Mouse (Mus musculus) ES-E14 (cell line): Measurements from ENCODE around the gene Gm13090. TPM values are rescaled to one million over a fixed set of nuclear protein-coding genes. Genes with fewer than 3 reads are reported as not detected.

Experiments used
- DNase-seq: peaks from one replicate; pipeline ENCODE4 v3.0.0-alpha.2; 2013; ENCODE audit warnings: low read depth, low spot score
- H3K27ac ChIP-seq: 2 replicates; pipeline ENCODE4 v1.5.1; 2012; ENCODE audit warnings: low read depth, mild to moderate bottlenecking, low read length, moderate library complexity, mixed read lengths; ENCODE audit not compliant: poor library complexity, insufficient read depth, severe bottlenecking
- H3K36me3 ChIP-seq: 2 replicates; pipeline ENCODE4 v1.6.1; 2012; ENCODE audit warnings: mild to moderate bottlenecking, low read length, moderate library complexity, mixed read lengths; ENCODE audit not compliant: control insufficient read depth, poor library complexity, insufficient read depth, severe bottlenecking
- H3K4me1 ChIP-seq, 2 experiments: fragments of 150-350 bp in 1 of 2; sonication (generic) in 1 of 2; 2 replicates each; pipeline ENCODE4 v1.6.1; 2012; ENCODE audit warnings: low read length in 2 of 2, mild to moderate bottlenecking in 1 of 2, mixed read lengths in 1 of 2; ENCODE audit not compliant: control insufficient read depth in 2 of 2, insufficient read depth in 2 of 2, poor library complexity in 1 of 2
- H3K4me3 ChIP-seq, 2 experiments: fragments of 150-350 bp in 1 of 2; sonication (generic) in 1 of 2; 2 replicates each; pipeline ENCODE4 v1.5.1; 2012; ENCODE audit warnings: low read length in 2 of 2, low read depth in 1 of 2, mild to moderate bottlenecking in 1 of 2, mixed read lengths in 1 of 2; ENCODE audit not compliant: insufficient read depth in 1 of 2, poor library complexity in 1 of 2, severe bottlenecking in 1 of 2
- H3K9ac ChIP-seq: 2 replicates; pipeline ENCODE4 v1.6.1; 2012; ENCODE audit warnings: low read depth, mild to moderate bottlenecking, low read length, mixed read lengths; ENCODE audit not compliant: poor library complexity, insufficient read depth, severe bottlenecking
- H3K9me3 ChIP-seq: fragments of 150-350 bp; sonication (generic); 2 replicates; pipeline ENCODE4 v1.6.1; 2012; ENCODE audit warnings: low read depth, mild to moderate bottlenecking, low read length; ENCODE audit not compliant: control insufficient read depth, insufficient read depth
- CHD2 ChIP-seq: IDR thresholded peaks from 2 replicates; pipeline ENCODE4 v1.6.1; 2014; ENCODE audit warnings: mild to moderate bottlenecking, low read depth, low read length, inconsistent platforms
- HCFC1 ChIP-seq: IDR thresholded peaks from 2 replicates; pipeline ENCODE4 v1.6.1; 2012; ENCODE audit warnings: low read length, inconsistent platforms, borderline replicate concordance; ENCODE audit not compliant: insufficient read depth
- MAFK ChIP-seq: IDR thresholded peaks from 2 replicates; pipeline ENCODE4 v1.6.1; 2014; ENCODE audit warnings: mild to moderate bottlenecking, low read depth, low read length, inconsistent platforms; ENCODE audit not compliant: insufficient read depth
- ZC3H11A ChIP-seq: IDR thresholded peaks from 2 replicates; pipeline ENCODE4 v1.6.1; 2012; ENCODE audit warnings: low read depth, mild to moderate bottlenecking, inconsistent platforms, low read length, borderline replicate concordance
- ZNF384 ChIP-seq: IDR thresholded peaks from 2 replicates; pipeline ENCODE4 v1.6.1; 2012; ENCODE audit warnings: low read depth, low read length, inconsistent platforms
- in situ Hi-C, 2 experiments: fragments of 600-800 bp; cut with MboI; formaldehyde crosslinking; loops; one replicate each; pipeline ENCODE4 v1.15.1; 2025; ENCODE audit warnings: low sequenced_read_pairs in 2 of 2, inconsistent platforms in 1 of 2; ENCODE audit not compliant: unreplicated experiment in 2 of 2
- total RNA-seq: library from RNA; depleted of rRNA; stranded (reverse); fragments of 300-350 nt; gene quantifications from 2 replicates; pipeline ENCODE4 v1.2.3, GENCODE M21; 2012

Gm13090 gene
- total RNA-seq, 1 experiment = not detected

DNA sequence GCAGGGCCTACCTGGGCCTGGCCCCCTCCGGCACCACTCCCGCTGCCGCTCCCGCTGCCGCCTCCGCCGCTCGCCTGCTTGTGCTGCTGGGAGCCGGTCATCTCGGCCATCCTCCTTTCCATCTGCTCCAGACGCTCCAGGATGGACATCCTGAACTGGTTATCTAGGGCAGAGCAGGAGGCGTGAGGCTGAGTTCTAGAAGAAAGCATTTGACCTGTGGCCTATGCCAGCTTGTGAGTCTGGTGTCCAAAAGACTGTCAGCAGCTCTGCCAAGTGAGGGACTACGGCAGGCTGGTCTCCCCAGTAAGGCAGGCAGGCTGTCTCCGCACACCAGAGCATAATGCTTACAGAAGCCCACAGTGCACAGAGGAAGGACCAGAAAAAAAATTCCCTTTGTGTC lies 551 bp upstream of the Gm13090 start:
- no peak overlapping the region for H3K27ac ChIP-seq
- no peak overlapping the region for H3K9ac ChIP-seq
- no peak overlapping the region for H3K4me3 ChIP-seq
- TF ChIP-seq ZC3H11A = no peak
- no peak for TF ChIP-seq ZNF384
- TF ChIP-seq HCFC1 = no peak
- no peak for TF ChIP-seq CHD2
- no peak for TF ChIP-seq MAFK
- H3K36me3 ChIP-seq = peaks cover 10% of the 10 kb centered on the region; the same call in 1 of the 2 replicates
- H3K4me1 ChIP-seq = no peaks in the 10 kb centered on the region; a peak in 2 of 4 replicates
- in situ Hi-C loops = no loop called here
- H3K9me3 ChIP-seq = no peaks in the 10 kb centered on the region
- no peak for DNase-seq

DNA sequence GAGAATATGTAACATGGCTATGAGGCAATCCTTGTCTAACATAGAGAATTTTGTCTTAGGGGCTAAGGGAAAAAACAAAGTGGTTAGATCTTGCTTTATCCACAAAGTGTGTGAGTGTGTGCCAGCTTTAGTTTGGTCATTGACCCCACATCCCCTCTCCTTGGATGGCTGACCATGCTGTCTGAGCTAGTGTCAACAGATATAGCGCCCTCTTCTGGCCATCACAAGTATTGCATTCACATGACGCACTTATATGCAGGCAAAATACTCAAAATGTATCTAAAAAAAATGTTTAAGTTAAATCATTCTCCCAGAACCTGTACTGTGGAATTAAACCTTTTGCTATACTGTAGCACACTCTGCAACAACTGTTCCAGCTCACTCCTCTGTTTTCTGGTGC lies 5.8 kb downstream of the Gm13090 start:
- H3K27ac ChIP-seq = no peak overlapping the region
- H3K4me1 ChIP-seq = peaks cover 0 to 2% of the 10 kb centered on the region in 2 experiments; a peak in 1 of 4 replicates
- in situ Hi-C loops = no loop called here

DNA sequence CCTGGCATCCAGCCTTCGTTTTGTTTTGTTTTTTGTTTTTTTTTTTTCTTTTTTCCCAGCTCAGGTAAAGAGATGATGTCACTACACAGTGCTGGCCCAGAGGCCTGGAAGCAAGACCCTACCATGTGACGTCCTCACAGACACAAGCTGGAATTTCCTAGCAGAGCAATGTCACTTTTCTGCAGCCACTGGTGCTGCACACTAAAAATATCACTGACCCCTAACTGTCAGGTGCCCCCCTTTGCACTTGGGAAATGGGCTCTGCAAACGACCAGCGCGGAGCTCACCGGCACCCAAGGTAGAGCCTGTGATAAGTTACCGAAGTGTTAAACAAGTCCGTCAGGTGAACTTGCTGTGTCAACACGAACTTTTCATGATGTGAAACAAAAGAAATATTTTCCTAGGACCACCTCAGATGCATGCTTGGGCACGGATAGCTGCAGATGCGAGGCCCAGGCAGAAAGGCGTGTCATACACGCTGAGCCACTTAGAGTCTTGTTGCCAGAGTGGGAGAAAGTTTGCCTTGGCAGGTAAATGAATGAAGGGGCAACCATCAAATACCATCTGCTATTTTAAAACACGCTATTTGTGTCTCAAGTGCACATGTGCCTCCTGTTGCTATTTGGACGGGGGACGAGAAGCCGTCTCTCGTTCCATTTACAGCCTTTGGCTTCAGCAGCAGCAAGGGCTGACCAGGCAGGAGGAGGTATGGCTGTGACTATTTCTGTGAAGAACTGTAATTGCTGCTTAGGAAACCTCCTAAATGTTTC lies 7.1 kb downstream of the Gm13090 start:
- no peak for DNase-seq
- TF ChIP-seq ZNF384 (no peak), CHD2 (no peak), ZC3H11A (no peak), MAFK (no peak), HCFC1 (no peak)
- in situ Hi-C loops = no loop called here
- Histone ChIP-seq H3K4me3 (no peak overlapping the region), H3K27ac (no peak overlapping the region), H3K36me3 (no peaks in the 10 kb centered on the region; the same call in 1 of the 2 replicates), H3K4me1 (peaks cover 0 to 2% of the 10 kb centered on the region in 2 experiments; a peak in 1 of 4 replicates), H3K9ac (no peak overlapping the region), H3K9me3 (no peaks in the 10 kb centered on the region)

More for the DNA sequence above, 5.8 kb downstream of the Gm13090 start:
- Histone ChIP-seq H3K9ac (no peak overlapping the region), H3K36me3 (no peaks in the 10 kb centered on the region; the same call in 1 of the 2 replicates), H3K4me3 (no peak overlapping the region), H3K9me3 (no peaks in the 10 kb centered on the region)
- TF ChIP-seq MAFK (no peak), HCFC1 (no peak), ZNF384 (no peak), CHD2 (no peak), ZC3H11A (no peak)
- DNase-seq = no peak

DNA sequence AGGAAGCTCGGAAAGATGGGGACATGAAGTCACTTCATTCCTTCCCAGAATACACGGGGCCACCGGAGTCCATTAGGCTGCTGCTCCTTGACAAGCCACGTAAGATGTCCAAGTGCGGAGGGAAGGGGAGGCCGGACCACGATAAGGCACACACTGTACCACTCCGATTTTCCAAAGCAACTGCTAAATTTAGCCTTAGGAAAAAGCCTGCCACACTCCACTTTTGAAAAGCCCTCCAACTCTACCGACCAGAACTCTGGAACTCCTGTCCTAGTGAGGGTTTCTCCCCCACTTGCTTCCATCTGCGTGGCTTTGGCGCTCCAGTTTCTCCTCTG lies 7.7 kb downstream of the Gm13090 start:
- no peak for TF ChIP-seq MAFK
- in situ Hi-C loops = no loop called here
- no peak for DNase-seq
- no peaks in the 10 kb centered on the region for H3K9me3 ChIP-seq
- H3K4me1 ChIP-seq = peaks cover 0 to 2% of the 10 kb centered on the region in 2 experiments; a peak in 1 of 4 replicates
- H3K4me3 ChIP-seq = no peak overlapping the region
- H3K9ac ChIP-seq = no peak overlapping the region
- no peak overlapping the region for H3K27ac ChIP-seq
- no peaks in the 10 kb centered on the region; the same call in 1 of the 2 replicates for H3K36me3 ChIP-seq

DNA sequence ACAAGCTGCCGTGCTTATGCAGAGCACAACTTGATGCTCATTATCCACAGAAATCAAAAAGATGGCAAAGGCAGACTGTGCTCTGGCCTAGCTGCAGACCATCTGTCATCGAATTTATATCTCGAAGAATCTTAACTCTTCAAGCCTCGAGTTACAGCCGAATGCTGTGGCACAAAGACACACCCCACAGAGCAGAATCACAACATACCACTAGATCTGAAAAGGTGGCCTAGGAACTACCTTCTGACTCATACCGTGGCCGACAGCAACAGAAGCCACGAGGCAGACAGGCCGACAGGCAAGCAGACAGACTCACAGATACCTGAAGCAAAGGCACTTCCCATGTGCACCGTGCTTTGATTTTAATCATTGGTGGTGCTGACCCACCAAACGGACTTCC lies 14.3 kb downstream of the Gm13090 start:
- Histone ChIP-seq H3K9ac (no peak overlapping the region), H3K4me1 (no peaks in the 10 kb centered on the region), H3K4me3 (no peak overlapping the region), H3K9me3 (no peaks in the 10 kb centered on the region), H3K27ac (no peak overlapping the region), H3K36me3 (no peaks in the 10 kb centered on the region)
- DNase-seq = no peak
- in situ Hi-C loops = no loop called here
- no peak for TF ChIP-seq ZC3H11A
- no peak for TF ChIP-seq HCFC1
- TF ChIP-seq MAFK = no peak
- no peak for TF ChIP-seq ZNF384
- no peak for TF ChIP-seq CHD2
